Comparison of ENCODE assay signal across 12 mouse cellular contexts in the genomic region with DNA sequence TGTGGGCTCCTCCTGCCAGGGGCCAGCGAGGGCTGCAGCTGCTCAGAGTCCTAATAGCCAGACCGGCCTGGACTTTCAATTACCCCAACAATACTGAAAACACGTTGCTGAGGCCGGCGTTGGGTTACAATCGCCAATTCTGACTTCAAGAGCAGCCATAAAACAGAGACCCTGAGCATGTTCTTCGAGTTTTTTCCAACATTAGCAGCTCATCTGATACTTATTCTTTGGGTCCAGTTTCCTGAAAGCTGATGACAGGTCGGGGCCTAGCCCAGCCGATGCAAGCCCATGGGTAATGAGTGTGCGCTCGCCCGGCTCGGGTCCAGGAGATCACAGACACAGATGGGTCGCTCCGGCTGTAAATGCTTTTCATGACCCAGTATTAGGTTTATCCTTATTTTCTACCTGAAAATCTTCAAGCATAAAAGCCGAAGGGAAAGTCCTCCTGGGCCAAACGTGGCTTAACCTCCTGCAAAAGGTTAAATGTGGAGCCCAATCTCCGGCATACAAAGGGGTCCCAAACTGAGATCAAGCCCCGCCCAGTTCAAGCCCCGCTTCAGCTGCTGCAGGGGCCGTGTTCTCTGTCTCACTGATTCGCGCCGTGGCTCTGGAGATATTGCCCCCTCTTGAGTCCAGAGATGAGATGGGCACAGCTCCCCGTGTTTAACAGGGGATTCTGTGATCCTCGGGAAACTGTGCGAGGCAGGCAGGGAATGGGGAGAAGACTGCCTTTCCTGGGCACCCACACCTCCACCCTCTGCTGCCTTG.
DNase-seq lines count a peak whose midpoint lies in the region; ATAC-seq lines count a peak whose summit lies in the region.
"Had no signal": no experiment of that assay in that cellular context is flagged by ENCODE, and none has a peak within 500 bp of the region (broad histone marks: within the 10 kb centered on the region; RNA-seq: fewer than 3 reads in every experiment).

No protein-coding gene starts in this region.

- no peak overlapping the region for H3K4me3 ChIP-seq in hindbrain, embryonic 15.5 days
- no peak overlapping the region for H3K4me3 ChIP-seq in hindbrain, embryonic 16.5 days (ENCODE audit: low read length)
- no peak overlapping the region for H3K4me3 ChIP-seq in midbrain, embryonic 11.5 days (ENCODE audit: low read depth, low read length)
- H3K4me3 ChIP-seq: heart, adult 2 months had no signal

- peak; percentile 55 for DNase-seq in R1 (ENCODE audit: low read depth, low spot score)
- DNase-seq in embryo, embryonic 11 days: peak; percentile 74
- DNase-seq in midbrain, embryonic 11.5 days (ENCODE audit: low spot score, missing footprints): peak; percentile 86
- no peak for DNase-seq in Muller cell, postnatal 12 days (ENCODE audit: inconsistent ontology term)
- no peak for DNase-seq in right cerebral cortex, postnatal 25 days
- DNase-seq: adrenal gland, postnatal 25 days; cerebellum, adult 2 months; kidney, postnatal 14 days; thymus, postnatal 36 days had no signal

- H3K9me3 ChIP-seq in hindbrain, embryonic 15.5 days: no peaks in the 10 kb centered on the region
- no peaks in the 10 kb centered on the region for H3K9me3 ChIP-seq in hindbrain, embryonic 16.5 days (ENCODE audit: control insufficient read depth, low read length)
- H3K9me3 ChIP-seq in midbrain, embryonic 11.5 days (ENCODE audit: control insufficient read depth, low read length): no peaks in the 10 kb centered on the region

- ATAC-seq in hindbrain, embryonic 15.5 days (ENCODE audit: low FRiP score, low read depth): no peak
- ATAC-seq in hindbrain, embryonic 16.5 days: no peak
- no peak for ATAC-seq in midbrain, embryonic 11.5 days (ENCODE audit: low FRiP score)

- 57% methylated on average over 27 of the region's 27 CpGs for WGBS in hindbrain, embryonic 15.5 days
- WGBS in hindbrain, embryonic 16.5 days: 49% methylated on average over 27 of the region's 27 CpGs
- WGBS in midbrain, embryonic 11.5 days: 53% methylated on average over 27 of the region's 27 CpGs

- no peak overlapping the region for H3K27ac ChIP-seq in hindbrain, embryonic 15.5 days (replicated peaks)
- no peak overlapping the region for H3K27ac ChIP-seq in hindbrain, embryonic 16.5 days (ENCODE audit: low read depth, low read length)
- H3K27ac ChIP-seq in midbrain, embryonic 11.5 days (ENCODE audit: low read depth, low read length): no peak overlapping the region
- H3K27ac ChIP-seq: heart, adult 2 months had no signal

- no peaks in the 10 kb centered on the region for H3K4me1 ChIP-seq in hindbrain, embryonic 15.5 days (replicated peaks)
- H3K4me1 ChIP-seq in hindbrain, embryonic 16.5 days (ENCODE audit: control insufficient read depth, insufficient read depth, low read depth, low read length): no peaks in the 10 kb centered on the region
- H3K4me1 ChIP-seq in midbrain, embryonic 11.5 days (ENCODE audit: control insufficient read depth, insufficient read depth, low read length): peaks cover 3% of the 10 kb centered on the region; the same call in 1 of the 2 replicates

- H3K4me2 ChIP-seq in hindbrain, embryonic 15.5 days: peak overlapping the region; percentile 19; the same call in 1 of the 2 replicates
- H3K4me2 ChIP-seq in hindbrain, embryonic 16.5 days (ENCODE audit: low read length): no peak overlapping the region
- no peak overlapping the region for H3K4me2 ChIP-seq in midbrain, embryonic 11.5 days

- H3K27me3 ChIP-seq in hindbrain, embryonic 15.5 days: peaks cover 9% of the 10 kb centered on the region
- peaks cover 3% of the 10 kb centered on the region for H3K27me3 ChIP-seq in hindbrain, embryonic 16.5 days (replicated peaks; ENCODE audit: control insufficient read depth, insufficient read depth, low read length)
- H3K27me3 ChIP-seq in midbrain, embryonic 11.5 days (ENCODE audit: control insufficient read depth, insufficient read depth, low read length): no peaks in the 10 kb centered on the region

- no peaks in the 10 kb centered on the region for H3K36me3 ChIP-seq in hindbrain, embryonic 15.5 days
- H3K36me3 ChIP-seq in hindbrain, embryonic 16.5 days (ENCODE audit: control insufficient read depth, insufficient read depth, low read length): no peaks in the 10 kb centered on the region
- H3K36me3 ChIP-seq in midbrain, embryonic 11.5 days (ENCODE audit: control insufficient read depth, insufficient read depth, low read length): no peaks in the 10 kb centered on the region

- H3K9ac ChIP-seq in hindbrain, embryonic 15.5 days: no peak overlapping the region
- no peak overlapping the region for H3K9ac ChIP-seq in hindbrain, embryonic 16.5 days (ENCODE audit: low read depth, low read length)
- H3K9ac ChIP-seq in midbrain, embryonic 11.5 days (ENCODE audit: low read length): no peak overlapping the region

Comparison
In these comparisons a context has a peak if more than half of its experiments do, and no peak if none do; other contexts are left out.
1. DNase-seq: peak in R1 (single experiment), embryo, embryonic 11 days (single experiment) and midbrain, embryonic 11.5 days (single experiment); none in Muller cell, postnatal 12 days (single experiment) and right cerebral cortex, postnatal 25 days (single experiment).